Mouse (Mus musculus) mouse embryonic stem cell (cell line): ENCODE measurements around the gene 5830411N06Rik.

Experiments used
- in situ Hi-C, 2 experiments: fragments of 300-500 bp; cut with MboI; formaldehyde crosslinking; loops; 1 replicate in 1 of 2; 3 replicates in 1 of 2; pipeline ENCODE4 v1.14.3; 2019 to 2020; ENCODE audit warnings: low sequenced_read_pairs in 2 of 2, low pct_unique_long_range_greater_than_20kb in 1 of 2, mixed read lengths in 1 of 2; ENCODE audit not compliant: unreplicated experiment in 1 of 2

5830411N06Rik gene

GRCm38 (mm10) chr7:140247216-140247615 lies at the start of gene 5830411N06Rik:
Gene 5830411N06Rik (plus strand): TSS chr7:140247284.
- in situ Hi-C loops = no loop called here

- in situ Hi-C loops = no loop called here
Observed at GRCm38 (mm10) chr7:140201090-140201489, 46.0 kb upstream of the 5830411N06Rik start.

- in situ Hi-C loops = no loop called here
Observed at GRCm38 (mm10) chr7:140205864-140206263, 41.2 kb upstream of the 5830411N06Rik start, which contains the start of gene Olfr524. Gene Olfr524 (minus strand): TSS chr7:140205964.

- in situ Hi-C loops = no loop called here
Observed at GRCm38 (mm10) chr7:140206904-140207303, 40.2 kb upstream of the 5830411N06Rik start.

- in situ Hi-C loops = no loop called here
Observed at GRCm38 (mm10) chr7:140208153-140208552, 38.9 kb upstream of the 5830411N06Rik start.

GRCm38 (mm10) chr7:140208677-140209076 lies 38.4 kb upstream of the 5830411N06Rik start:
- in situ Hi-C loops = no loop called here

GRCm38 (mm10) chr7:140213841-140214240 lies 33.2 kb upstream of the 5830411N06Rik start:
- in situ Hi-C loops = no loop called here

GRCm38 (mm10) chr7:140217967-140218366 lies 29.1 kb upstream of the 5830411N06Rik start, which contains the start of gene Cd163l1:
Gene Cd163l1 (plus strand): TSS chr7:140218267.
- in situ Hi-C loops = no loop called here

- in situ Hi-C loops = no loop called here
Observed at GRCm38 (mm10) chr7:140219268-140219667, 27.8 kb upstream of the 5830411N06Rik start.

GRCm38 (mm10) chr7:140220375-140220774 lies 26.7 kb upstream of the 5830411N06Rik start:
- in situ Hi-C loops = no loop called here

GRCm38 (mm10) chr7:140224209-140224608 lies 22.9 kb upstream of the 5830411N06Rik start:
- in situ Hi-C loops = no loop called here

- in situ Hi-C loops = no loop called here
Observed at GRCm38 (mm10) chr7:140228476-140228875, 18.6 kb upstream of the 5830411N06Rik start.

GRCm38 (mm10) chr7:140231026-140231425 lies 16.1 kb upstream of the 5830411N06Rik start:
- in situ Hi-C loops = no loop called here

- in situ Hi-C loops = no loop called here
Observed at GRCm38 (mm10) chr7:140233696-140234095, 13.4 kb upstream of the 5830411N06Rik start.

- in situ Hi-C loops = no loop called here
Observed at GRCm38 (mm10) chr7:140253780-140254299, 6.8 kb downstream of the 5830411N06Rik start.

GRCm38 (mm10) chr7:140295746-140296145 lies 48.7 kb downstream of the 5830411N06Rik start:
- in situ Hi-C loops = no loop called here

- in situ Hi-C loops = no loop called here
Observed at GRCm38 (mm10) chr7:140296876-140297275, 49.8 kb downstream of the 5830411N06Rik start.

- in situ Hi-C loops = no loop called here
Observed at GRCm38 (mm10) chr7:140299416-140299815, 52.3 kb downstream of the 5830411N06Rik start.

- in situ Hi-C loops = no loop called here
Observed at GRCm38 (mm10) chr7:140319861-140320385, 72.8 kb downstream of the 5830411N06Rik start.

- in situ Hi-C loops = no loop called here
Observed at GRCm38 (mm10) chr7:140320558-140320957, 73.5 kb downstream of the 5830411N06Rik start, which contains the start of gene Olfr525. Gene Olfr525 (plus strand): TSS chr7:140320858.
